Mouse (Mus musculus) kidney, adult 2 months (tissue): Measurements from ENCODE around the gene Abl1.

Source experiments
- CTCF ChIP-seq: fragments of 200-500 bp; conservative IDR thresholded peaks from 2 replicates; pipeline ENCODE4 v1.5.1; 2011; ENCODE audit warnings: low read depth, mild to moderate bottlenecking, control low read depth, low read length, moderate library complexity, mixed read lengths; ENCODE audit not compliant: insufficient read depth, insufficient read length
- POLR2A ChIP-seq: fragments of 200-500 bp; IDR thresholded peaks from one replicate; pipeline ENCODE4 v1.6.1; 2011; ENCODE audit warnings: low read depth, low read length, control low read depth

DNA sequence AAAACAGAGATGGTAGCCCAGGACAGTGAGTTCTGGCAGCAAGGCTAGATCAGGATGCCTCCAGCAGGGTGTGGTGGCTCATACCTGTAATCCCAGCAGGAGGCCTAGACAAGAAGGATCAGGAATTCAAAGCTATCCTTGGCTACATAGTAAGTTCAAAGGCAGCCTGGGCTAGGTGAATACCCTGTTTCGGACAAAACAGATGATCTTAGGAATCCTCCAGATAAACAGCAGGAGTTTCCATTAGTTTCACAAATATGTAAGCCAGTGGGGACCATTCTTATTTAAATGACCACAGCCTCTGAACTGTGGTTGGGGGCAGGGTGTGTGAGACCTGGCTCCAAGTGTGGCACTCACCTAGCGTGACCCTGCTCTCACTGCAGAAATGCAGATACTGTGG, 91.1 kb downstream of the Abl1 start:
- TF ChIP-seq CTCF (no peak), POLR2A (no peak)
